Mouse (Mus musculus): ENCODE results near the gene Chn1. TPM values are rescaled to one million over a fixed set of nuclear protein-coding genes. Genes with fewer than 3 reads are reported as not detected.

The Chn1 gene
- polyA plus RNA-seq, 1 experiment from 2014 or later: 94.9 TPM

GRCm38 (mm10) chr2:73605077-73605476, 170.1 kb downstream of the Chn1 start:
- Histone ChIP-seq H3K4me3 (no peak overlapping the region), H3K4me2 (replicated peaks) (no peak overlapping the region), H3K36me3 (no peaks in the 10 kb centered on the region), H3K9me3 (no peaks in the 10 kb centered on the region), H3K4me1 (peaks cover 7% of the 10 kb centered on the region), H3K9ac (replicated peaks) (no peak overlapping the region), H3K27ac (replicated peaks) (peak overlapping the region; percentile 47; the same call in 1 of the 2 replicates), H3K27me3 (no peaks in the 10 kb centered on the region)
- peak; percentile 74 for ATAC-seq (replicated peaks)
- WGBS: 57% methylated on average over 8 of the region's 8 CpGs

- H3K36me3 ChIP-seq: no peaks in the 10 kb centered on the region
- ATAC-seq (replicated peaks): no peak
- H3K9me3 ChIP-seq: no peaks in the 10 kb centered on the region
- peak overlapping the region; percentile 47; the same call in 1 of the 2 replicates for H3K27ac ChIP-seq (replicated peaks)
- H3K4me2 ChIP-seq (replicated peaks): no peak overlapping the region
- no peak overlapping the region for H3K4me3 ChIP-seq
- 86% methylated on average over 2 of the region's 2 CpGs for WGBS
- H3K27me3 ChIP-seq: no peaks in the 10 kb centered on the region
- no peak overlapping the region for H3K9ac ChIP-seq (replicated peaks)
- peaks cover 7% of the 10 kb centered on the region for H3K4me1 ChIP-seq
Measured at GRCm38 (mm10) chr2:73604579-73604978, 170.6 kb downstream of the Chn1 start.

GRCm38 (mm10) chr2:73600650-73601049, 174.5 kb downstream of the Chn1 start:
- Histone ChIP-seq H3K9ac (replicated peaks) (no peak overlapping the region), H3K27me3 (no peaks in the 10 kb centered on the region), H3K4me2 (replicated peaks) (no peak overlapping the region), H3K27ac (replicated peaks) (no peak overlapping the region), H3K9me3 (no peaks in the 10 kb centered on the region), H3K4me3 (no peak overlapping the region), H3K4me1 (peaks cover 12% of the 10 kb centered on the region), H3K36me3 (no peaks in the 10 kb centered on the region)
- ATAC-seq (replicated peaks): no peak
- WGBS: 74% methylated on average over 2 of the region's 2 CpGs

GRCm38 (mm10) chr2:73597772-73598171, 177.4 kb downstream of the Chn1 start:
- Histone ChIP-seq H3K4me3 (no peak overlapping the region), H3K4me1 (0 out of 2 replicates have a peak, but pooled peaks cover 5% of the 10 kb centered on the region), H3K27ac (replicated peaks) (no peak overlapping the region), H3K4me2 (replicated peaks) (no peak overlapping the region), H3K9ac (replicated peaks) (no peak overlapping the region), H3K27me3 (no peaks in the 10 kb centered on the region), H3K9me3 (no peaks in the 10 kb centered on the region), H3K36me3 (no peaks in the 10 kb centered on the region)
- no peak for ATAC-seq (replicated peaks)
- 95% methylated on average over 11 of the region's 11 CpGs for WGBS

GRCm38 (mm10) chr2:73596786-73597185, 178.4 kb downstream of the Chn1 start:
- 25% methylated on average over 9 of the region's 9 CpGs for WGBS
- H3K9me3 ChIP-seq: no peaks in the 10 kb centered on the region
- no peak overlapping the region for H3K9ac ChIP-seq (replicated peaks)
- H3K4me1 ChIP-seq: 0 out of 2 replicates have a peak, but pooled peaks cover 5% of the 10 kb centered on the region
- no peak; the same call in 1 of the 2 replicates for ATAC-seq (replicated peaks)
- no peak overlapping the region for H3K27ac ChIP-seq (replicated peaks)
- H3K27me3 ChIP-seq: no peaks in the 10 kb centered on the region
- H3K4me2 ChIP-seq (replicated peaks): 0 out of 2 replicates have a peak overlapping the region, but pooled peaks have one; percentile 8
- no peaks in the 10 kb centered on the region for H3K36me3 ChIP-seq
- H3K4me3 ChIP-seq: no peak overlapping the region

GRCm38 (mm10) chr2:73596326-73596725, 178.8 kb downstream of the Chn1 start:
- no peak for ATAC-seq (replicated peaks)
- H3K36me3 ChIP-seq: no peaks in the 10 kb centered on the region
- no peak overlapping the region for H3K4me3 ChIP-seq
- no peaks in the 10 kb centered on the region for H3K9me3 ChIP-seq
- WGBS: 81% methylated on average over 5 of the region's 5 CpGs
- no peaks in the 10 kb centered on the region for H3K27me3 ChIP-seq
- H3K4me2 ChIP-seq (replicated peaks): 0 out of 2 replicates have a peak overlapping the region, but pooled peaks have one; percentile 8
- H3K27ac ChIP-seq (replicated peaks): no peak overlapping the region
- no peak overlapping the region for H3K9ac ChIP-seq (replicated peaks)
- 0 out of 2 replicates have a peak, but pooled peaks cover 5% of the 10 kb centered on the region for H3K4me1 ChIP-seq

- 72% methylated on average over 2 of the region's 2 CpGs for WGBS
- H3K9ac ChIP-seq (replicated peaks): no peak overlapping the region
- ATAC-seq (replicated peaks): no peak
- no peaks in the 10 kb centered on the region for H3K36me3 ChIP-seq
- no peak overlapping the region for H3K4me2 ChIP-seq (replicated peaks)
- H3K4me1 ChIP-seq: peaks cover 12% of the 10 kb centered on the region
- no peak overlapping the region for H3K4me3 ChIP-seq
- H3K9me3 ChIP-seq: no peaks in the 10 kb centered on the region
- no peaks in the 10 kb centered on the region for H3K27me3 ChIP-seq
- no peak overlapping the region for H3K27ac ChIP-seq (replicated peaks)
Measured at GRCm38 (mm10) chr2:73593101-73593439, 182.1 kb downstream of the Chn1 start.

- WGBS: 79% methylated on average over 14 of the region's 14 CpGs
- Histone ChIP-seq H3K9ac (replicated peaks) (no peak overlapping the region), H3K36me3 (no peaks in the 10 kb centered on the region), H3K4me3 (no peak overlapping the region), H3K27me3 (no peaks in the 10 kb centered on the region), H3K4me1 (peaks cover 12% of the 10 kb centered on the region), H3K9me3 (no peaks in the 10 kb centered on the region), H3K27ac (replicated peaks) (no peak overlapping the region), H3K4me2 (replicated peaks) (no peak overlapping the region)
- no peak for ATAC-seq (replicated peaks)
Measured at GRCm38 (mm10) chr2:73592231-73593100, 182.7 kb downstream of the Chn1 start.

- 62% methylated on average over 6 of the region's 6 CpGs for WGBS
- H3K4me3 ChIP-seq: no peak overlapping the region
- H3K9me3 ChIP-seq: no peaks in the 10 kb centered on the region
- H3K27me3 ChIP-seq: no peaks in the 10 kb centered on the region
- no peak for ATAC-seq (replicated peaks)
- no peak overlapping the region for H3K4me2 ChIP-seq (replicated peaks)
- no peak overlapping the region for H3K27ac ChIP-seq (replicated peaks)
- H3K9ac ChIP-seq (replicated peaks): no peak overlapping the region
- H3K36me3 ChIP-seq: no peaks in the 10 kb centered on the region
- H3K4me1 ChIP-seq: peaks cover 11% of the 10 kb centered on the region
Measured at GRCm38 (mm10) chr2:73591246-73591645, 183.9 kb downstream of the Chn1 start.

GRCm38 (mm10) chr2:73590106-73590505, 185.0 kb downstream of the Chn1 start:
- WGBS: 15% methylated on average over 12 of the region's 12 CpGs
- H3K4me3 ChIP-seq: peak overlapping the region; percentile 14; the same call in 1 of the 2 replicates
- no peak overlapping the region for H3K9ac ChIP-seq (replicated peaks)
- H3K27me3 ChIP-seq: no peaks in the 10 kb centered on the region
- no peaks in the 10 kb centered on the region for H3K9me3 ChIP-seq
- peaks cover 19% of the 10 kb centered on the region for H3K4me1 ChIP-seq
- ATAC-seq (replicated peaks): peak; percentile 54; the same call in 1 of the 2 replicates
- peak overlapping the region; percentile 36 for H3K4me2 ChIP-seq (replicated peaks)
- no peaks in the 10 kb centered on the region for H3K36me3 ChIP-seq
- H3K27ac ChIP-seq (replicated peaks): no peak overlapping the region

GRCm38 (mm10) chr2:73588951-73589350, 186.2 kb downstream of the Chn1 start:
- H3K27me3 ChIP-seq: no peaks in the 10 kb centered on the region
- no peak overlapping the region for H3K4me3 ChIP-seq
- ATAC-seq (replicated peaks): no peak

GRCm38 (mm10) chr2:73587109-73587506, 188.0 kb downstream of the Chn1 start:
- Histone ChIP-seq H3K27me3 (no peaks in the 10 kb centered on the region), H3K4me3 (no peak overlapping the region), H3K9ac (replicated peaks) (no peak overlapping the region), H3K27ac (replicated peaks) (no peak overlapping the region), H3K4me1 (peaks cover 27% of the 10 kb centered on the region), H3K9me3 (no peaks in the 10 kb centered on the region), H3K4me2 (replicated peaks) (no peak overlapping the region), H3K36me3 (no peaks in the 10 kb centered on the region)
- 62% methylated on average over 4 of the region's 4 CpGs for WGBS
- ATAC-seq (replicated peaks): no peak

More at GRCm38 (mm10) chr2:73588951-73589350, 186.2 kb downstream of the Chn1 start:
- Histone ChIP-seq H3K9me3 (no peaks in the 10 kb centered on the region), H3K27ac (replicated peaks) (no peak overlapping the region), H3K36me3 (no peaks in the 10 kb centered on the region), H3K4me1 (peaks cover 27% of the 10 kb centered on the region), H3K9ac (replicated peaks) (no peak overlapping the region), H3K4me2 (replicated peaks) (no peak overlapping the region)
- 73% methylated on average over 2 of the region's 2 CpGs for WGBS

Data from forebrain, embryonic 15.5 days (tissue).